Mouse (Mus musculus) hindbrain, postnatal 0 days (tissue): ENCODE measurements around the gene Dnttip2. TPM values are rescaled to one million over a fixed set of nuclear protein-coding genes. Genes with fewer than 3 reads are reported as not detected.
A peak's percentile ranks its signal among the peaks of the same experiment; 100 is the strongest.

ENCODE experiments used
- ATAC-seq: fragments of 200-750 bp; cut with Nextera tagmentation; 2 replicates; pipeline ENCODE4 v1.8.0; 2017; ENCODE audit warnings: mild to moderate bottlenecking, moderate TSS enrichment, moderate library complexity
- DNase-seq: peaks from one replicate; pipeline ENCODE4 v3.0.0-alpha.2; 2015; ENCODE audit warnings: low spot score
- H3K27ac ChIP-seq: fragments of 300-500 bp; sonication (generic); 2 replicates; pipeline ENCODE4 v1.5.1; 2014; ENCODE audit warnings: mild to moderate bottlenecking
- H3K27me3 ChIP-seq: fragments of 300-500 bp; sonication (generic); 2 replicates; pipeline ENCODE4 v1.6.1; 2014; ENCODE audit warnings: low read length, mixed read lengths; ENCODE audit not compliant: insufficient read depth
- H3K36me3 ChIP-seq: fragments of 300-500 bp; sonication (generic); 2 replicates; pipeline ENCODE4 v1.6.1; 2014; ENCODE audit warnings: low read length, mixed read lengths; ENCODE audit not compliant: insufficient read depth
- H3K4me1 ChIP-seq: fragments of 300-500 bp; sonication (generic); 2 replicates; pipeline ENCODE4 v1.6.1; 2014; ENCODE audit warnings: antibody characterized with exemption, low read length, mixed read lengths; ENCODE audit not compliant: insufficient read depth
- H3K4me2 ChIP-seq: fragments of 300-500 bp; sonication (generic); 2 replicates; pipeline ENCODE4 v1.6.1; 2014; ENCODE audit warnings: low read depth, mild to moderate bottlenecking, low read length, moderate library complexity, mixed read lengths
- H3K4me3 ChIP-seq: fragments of 300-500 bp; sonication (generic); 2 replicates; pipeline ENCODE4 v1.5.1; 2014; ENCODE audit warnings: low read length
- H3K9ac ChIP-seq: fragments of 300-500 bp; sonication (generic); replicated peaks from 2 replicates; pipeline ENCODE4 v1.6.1; 2014; ENCODE audit warnings: mild to moderate bottlenecking, low read length, moderate library complexity, mixed read lengths
- H3K9me3 ChIP-seq: fragments of 300-500 bp; sonication (generic); 2 replicates; pipeline ENCODE4 v1.6.1; 2016; ENCODE audit warnings: low read length, mixed read lengths
- CTCF ChIP-seq: IDR thresholded peaks from 2 replicates; pipeline ENCODE4 v1.5.1; 2016; ENCODE audit warnings: antibody characterized with exemption, control low read depth, low read depth
- WGBS: fragments of 180-500 bp; shearing (Covaris S2); extraction: QIAGEN DNeasy Blood & Tissue Kit; methylation state at CpG from one replicate; pipeline ENCODE4 v1.1.7; 2014; 5-methylcytosine and 5-hydroxymethylcytosine counted together
- polyA plus RNA-seq: library from polyadenylated mRNA; unstranded; fragments of >200 nt; fragmentation: Nextera tagmentation; extraction: Ambion mirVana; gene quantifications from 2 replicates; pipeline ENCODE4 v1.2.1, GENCODE M21; 2015
- total RNA-seq: library from RNA; depleted of rRNA; stranded (reverse); fragments of >200 nt; gene quantifications from 2 replicates; pipeline ENCODE4 v1.2.3, GENCODE M21; 2014

Gene Dnttip2
- total and polyA plus RNA-seq, 2 experiments from 2014 or later: 9.9 to 43.7 TPM

DNA sequence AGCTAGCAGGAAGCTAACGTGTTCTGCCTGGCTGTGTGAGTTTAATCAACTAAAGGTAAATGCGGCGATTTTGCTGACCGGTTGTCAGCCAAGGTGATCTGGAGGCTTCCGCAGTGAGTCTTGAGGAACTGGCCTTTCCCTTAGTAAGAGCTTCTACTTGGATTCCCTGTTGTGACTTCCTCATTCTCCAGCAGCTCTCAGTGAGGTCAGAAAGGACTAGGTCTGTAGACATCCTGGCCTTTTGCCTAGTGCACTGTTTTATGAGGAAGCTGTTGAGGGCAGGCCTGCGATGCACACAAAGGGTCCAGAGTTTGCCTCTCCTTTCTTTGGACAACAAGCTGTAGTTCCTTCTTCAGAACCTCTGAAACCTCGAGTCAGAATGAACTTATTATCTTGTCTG, 16.5 kb downstream of the Dnttip2 start:
- DNase-seq: no peak
- WGBS: 60% methylated on average over 7 of the region's 7 CpGs
- H3K27ac ChIP-seq: peak overlapping the region; percentile 45; the same call in 1 of the 2 replicates

DNA sequence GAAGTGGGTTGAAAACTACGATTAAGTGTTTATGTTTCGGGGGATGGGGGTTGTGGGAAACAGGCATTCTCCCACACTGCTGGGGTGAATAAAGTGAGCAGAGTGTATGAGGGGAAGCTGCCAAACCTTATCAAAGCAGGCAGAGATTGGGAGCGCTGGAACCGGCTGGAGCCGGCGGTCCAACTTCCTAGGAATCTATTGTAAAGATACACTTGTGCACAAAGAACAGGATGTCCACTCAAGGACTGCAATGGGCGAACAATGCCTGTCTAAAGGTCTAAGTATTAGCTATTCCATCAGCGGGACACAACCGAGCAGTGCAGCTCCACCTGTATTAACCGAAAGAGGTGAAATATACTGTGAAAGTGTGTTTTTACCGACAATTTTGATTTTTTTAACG, 17.6 kb downstream of the Dnttip2 start:
- no peaks in the 10 kb centered on the region for H3K36me3 ChIP-seq
- DNase-seq (no peak), ATAC-seq (no peak)
- WGBS: 32% methylated on average over 12 of the region's 12 CpGs
- H3K4me1 ChIP-seq: peaks cover 5% of the 10 kb centered on the region; the same call in 1 of the 2 replicates
- H3K4me2 ChIP-seq: peak overlapping the region; percentile 95
- no peaks in the 10 kb centered on the region for H3K27me3 ChIP-seq
- no peak for TF ChIP-seq CTCF
- H3K9me3 ChIP-seq: no peaks in the 10 kb centered on the region
- H3K4me3 ChIP-seq: peak overlapping the region; percentile 86
- H3K27ac ChIP-seq: peak overlapping the region; percentile 100
- H3K9ac ChIP-seq: peak overlapping the region; percentile 97; the same call in 1 of the 2 replicates

More for the DNA sequence above, 16.5 kb downstream of the Dnttip2 start:
- no peaks in the 10 kb centered on the region for H3K27me3 ChIP-seq
- H3K9me3 ChIP-seq: no peaks in the 10 kb centered on the region
- no peak overlapping the region for H3K4me3 ChIP-seq
- H3K4me1 ChIP-seq: peaks cover 5% of the 10 kb centered on the region; the same call in 1 of the 2 replicates
- peaks cover 2% of the 10 kb centered on the region; the same call in 1 of the 2 replicates for H3K36me3 ChIP-seq
- TF ChIP-seq CTCF: no peak
- no peak overlapping the region for H3K9ac ChIP-seq
- H3K4me2 ChIP-seq: 0 out of 2 replicates have a peak overlapping the region, but pooled peaks have one; percentile 95
- no peak for ATAC-seq

DNA sequence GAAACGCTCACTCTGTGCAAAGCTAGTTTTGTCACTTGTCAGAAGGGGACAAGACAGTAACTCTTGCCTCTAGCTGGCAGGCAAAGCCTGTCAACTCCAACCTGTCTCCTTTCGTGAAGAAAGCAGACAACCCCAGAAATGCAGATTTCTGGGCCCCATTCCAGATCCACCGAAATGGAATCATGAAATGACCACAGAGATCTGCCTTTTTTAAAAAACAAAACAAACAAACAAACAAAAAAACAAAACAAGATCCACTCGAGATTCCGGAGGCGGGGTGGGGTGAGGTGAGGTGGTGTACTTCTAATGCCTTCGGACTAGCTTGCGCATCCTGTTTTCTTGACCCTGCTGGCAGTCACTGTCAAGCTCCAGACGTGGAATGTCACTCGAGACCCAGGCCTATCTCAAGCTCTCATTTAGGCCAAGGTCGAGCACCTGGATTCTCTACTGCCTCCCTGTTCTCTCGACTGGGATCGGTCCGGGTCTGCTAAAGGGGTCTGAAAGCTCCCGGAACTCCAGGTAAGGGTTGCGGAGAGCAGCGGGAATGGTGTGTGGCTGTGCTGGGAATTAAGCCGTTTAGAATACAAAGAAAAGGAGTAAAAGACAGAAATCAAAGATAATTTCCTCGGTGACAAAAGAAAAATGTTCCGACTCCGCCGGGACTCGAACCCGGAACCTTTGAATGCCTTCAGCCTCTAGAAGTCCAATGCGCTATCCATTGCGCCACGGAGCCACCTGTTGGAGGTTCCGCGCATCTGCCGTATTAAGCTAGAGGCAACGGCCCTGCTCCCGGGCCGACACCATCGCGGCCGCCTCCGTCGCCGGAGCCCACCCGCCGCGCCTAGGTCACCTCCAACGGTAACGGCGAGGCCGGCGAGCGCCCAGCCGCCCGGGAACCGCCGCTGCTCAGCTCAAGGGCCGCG, 18.4 kb downstream of the Dnttip2 start:
- 4% methylated on average over 54 of the region's 54 CpGs for WGBS
- DNase-seq: peak; percentile 92
- no peaks in the 10 kb centered on the region for H3K27me3 ChIP-seq
- no peaks in the 10 kb centered on the region for H3K9me3 ChIP-seq
- peak overlapping the region; percentile 86 for H3K4me3 ChIP-seq
- H3K27ac ChIP-seq: peak overlapping the region; percentile 100
- no peaks in the 10 kb centered on the region for H3K36me3 ChIP-seq
- peak; percentile 61 for ATAC-seq
- peak overlapping the region; percentile 97 for H3K9ac ChIP-seq
- peak overlapping the region; percentile 95 for H3K4me2 ChIP-seq
- peak; percentile 45 for TF ChIP-seq CTCF
- peaks cover 5% of the 10 kb centered on the region; the same call in 1 of the 2 replicates for H3K4me1 ChIP-seq

DNA sequence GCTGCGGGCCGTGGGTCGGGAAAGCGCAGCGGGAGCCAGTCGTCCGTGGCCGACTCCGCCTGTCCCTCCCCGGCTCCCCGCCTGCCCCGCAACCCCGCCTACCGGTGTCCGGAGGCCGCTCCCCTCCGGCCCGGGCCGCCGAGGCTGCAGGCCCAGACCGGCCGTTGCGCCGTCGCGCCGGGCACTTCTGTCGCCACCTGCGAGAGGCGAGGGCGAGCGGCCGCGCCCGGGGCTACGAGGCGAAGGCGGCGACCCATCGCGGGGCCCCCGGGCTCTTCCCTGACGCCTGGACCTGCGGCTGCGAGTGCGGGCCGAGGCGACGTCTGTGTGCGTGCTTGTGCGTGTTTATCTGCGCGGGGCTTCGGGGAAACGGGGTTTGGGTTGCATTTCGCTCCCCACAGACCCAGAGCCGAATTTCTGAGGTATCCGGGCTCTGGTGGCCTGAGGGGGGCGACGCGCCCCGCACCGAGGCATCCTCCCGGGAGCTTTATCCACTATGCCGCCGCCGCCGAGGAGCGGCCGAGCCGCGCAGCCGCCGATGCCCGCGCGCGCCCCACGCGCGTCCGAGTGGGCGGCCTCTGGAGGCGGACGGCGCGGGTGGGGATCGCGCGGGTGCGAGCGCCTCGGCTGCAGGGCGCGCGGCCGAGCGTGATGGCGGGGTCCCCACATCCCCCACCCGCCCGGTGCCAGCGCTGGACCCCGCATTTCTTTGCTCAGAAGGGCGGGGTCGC, 19.2 kb downstream of the Dnttip2 start:
- DNase-seq: peak; percentile 81
- no peak for TF ChIP-seq CTCF
- H3K27ac ChIP-seq: peak overlapping the region; percentile 100
- under 1% methylated on average over 101 of the region's 105 CpGs for WGBS
- peak overlapping the region; percentile 97 for H3K9ac ChIP-seq
- H3K4me3 ChIP-seq: peak overlapping the region; percentile 86
- ATAC-seq: peak; percentile 87
- H3K36me3 ChIP-seq: no peaks in the 10 kb centered on the region
- H3K4me2 ChIP-seq: peak overlapping the region; percentile 95
- H3K9me3 ChIP-seq: no peaks in the 10 kb centered on the region
- no peaks in the 10 kb centered on the region for H3K27me3 ChIP-seq
- peaks cover 5% of the 10 kb centered on the region; the same call in 1 of the 2 replicates for H3K4me1 ChIP-seq

DNA sequence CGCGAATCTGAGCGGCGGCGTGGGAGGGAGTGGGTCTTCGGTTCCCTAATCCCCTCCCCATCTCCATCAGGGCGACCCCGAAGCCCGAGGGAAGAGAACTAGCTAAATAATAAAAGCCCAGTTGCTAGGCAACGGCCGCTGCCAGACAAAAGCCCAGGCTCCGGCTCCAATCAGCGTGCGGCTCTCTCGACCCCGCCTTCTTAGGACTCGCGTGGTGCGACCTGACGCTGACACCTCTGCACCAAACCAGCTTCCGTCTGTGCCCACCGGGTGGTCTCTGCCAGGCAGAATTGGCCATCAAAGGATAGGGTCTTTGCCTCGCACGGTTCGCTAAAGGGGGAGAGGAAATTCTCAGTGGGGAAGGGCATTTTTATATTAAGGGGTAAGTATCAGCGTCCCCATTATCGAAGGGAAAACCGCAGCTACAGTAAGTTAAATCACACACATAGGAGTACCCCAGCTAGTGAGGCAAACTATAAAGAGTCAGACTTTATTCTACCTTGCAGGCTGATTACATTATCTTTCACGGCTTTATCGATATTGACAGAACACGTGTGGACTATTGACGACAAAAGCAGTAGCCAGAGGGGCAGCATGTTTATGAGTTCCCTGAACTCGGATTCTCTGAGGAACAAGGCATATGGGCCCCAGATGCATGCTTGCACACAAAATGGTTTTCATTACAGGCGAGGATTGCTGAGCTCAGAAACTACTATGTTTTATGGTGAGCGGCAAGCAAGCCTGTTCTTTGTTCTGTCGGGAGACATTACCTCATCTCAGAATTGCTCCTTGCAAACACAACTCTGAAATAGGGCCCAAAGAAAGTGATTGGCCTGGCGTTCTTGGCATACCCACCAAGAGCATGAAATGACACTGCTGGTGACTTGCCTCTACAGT, 20.0 kb downstream of the Dnttip2 start, which contains the start of gene Bcar3:
Gene Bcar3 (plus strand): TSS at position 183 of the 897 bp plus-strand sequence.
- peak; percentile 89 for ATAC-seq
- Histone ChIP-seq H3K27ac (peak within 1 kb of the TSS; percentile 100), H3K4me3 (peak within 1 kb of the TSS; percentile 86), H3K9me3 (no peaks in the 10 kb centered on the region), H3K4me1 (peaks cover 5% of the 10 kb centered on the region; the same call in 1 of the 2 replicates), H3K9ac (peak within 1 kb of the TSS; percentile 97), H3K36me3 (no peaks in the 10 kb centered on the region), H3K4me2 (peak within 1 kb of the TSS; percentile 95), H3K27me3 (no peaks in the 10 kb centered on the region)
- TF ChIP-seq CTCF: no peak
- 1% methylated on average over 37 of the region's 37 CpGs for WGBS
- DNase-seq: peak; percentile 99

DNA sequence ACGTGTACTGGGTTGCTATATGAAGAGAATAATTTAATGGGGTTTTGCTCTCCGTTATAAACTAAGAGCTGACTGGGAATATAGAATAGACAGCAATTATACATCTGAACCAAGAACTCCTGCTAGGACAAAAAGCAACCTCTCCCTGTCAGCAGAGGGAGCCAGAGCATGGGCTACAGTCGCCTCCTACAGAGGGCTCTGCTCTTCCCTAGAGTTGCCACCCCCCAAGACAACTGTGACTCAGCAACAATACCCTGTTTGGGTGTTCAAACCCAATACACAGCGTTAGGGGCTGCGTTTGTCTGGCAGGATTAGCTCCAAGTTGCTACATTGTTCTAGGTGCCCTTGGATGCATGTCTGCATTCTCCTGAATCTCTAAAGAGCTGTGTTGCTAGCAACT, 21.3 kb downstream of the Dnttip2 start:
- 14% methylated on average over 5 of the region's 5 CpGs for WGBS

More for the DNA sequence above, 21.3 kb downstream of the Dnttip2 start:
- Histone ChIP-seq H3K9me3 (no peaks in the 10 kb centered on the region), H3K4me2 (no peak overlapping the region), H3K9ac (no peak overlapping the region), H3K4me1 (peaks cover 5% of the 10 kb centered on the region; the same call in 1 of the 2 replicates), H3K27ac (peak overlapping the region; percentile 100; the same call in 1 of the 2 replicates), H3K27me3 (no peaks in the 10 kb centered on the region), H3K36me3 (no peaks in the 10 kb centered on the region), H3K4me3 (no peak overlapping the region)
- ATAC-seq (no peak), DNase-seq (peak; percentile 80)
- TF ChIP-seq CTCF: peak; percentile 77
